Mouse (Mus musculus): ENCODE data around the gene Tbx19. TPM values are rescaled to one million over a fixed set of nuclear protein-coding genes. Genes with fewer than 3 reads are reported as not detected.

Gene Tbx19
- polyA plus RNA-seq, 1 experiment from 2014 or later = not detected

GRCm38 (mm10) chr1:165104707-165105259, 55.8 kb downstream of the Tbx19 start:
- Histone ChIP-seq H3K36me3 (ENCODE audit: control insufficient read depth, insufficient read depth) (no peaks in the 10 kb centered on the region), H3K27ac (ENCODE audit: low read depth, low read length) (no peak overlapping the region), H3K27me3 (replicated peaks; ENCODE audit: control insufficient read depth, insufficient read depth, low read length) (no peaks in the 10 kb centered on the region), H3K9ac (ENCODE audit: low read depth, low read length) (no peak overlapping the region), H3K4me1 (replicated peaks; ENCODE audit: control insufficient read depth, insufficient read depth, low read length) (no peaks in the 10 kb centered on the region), H3K4me3 (ENCODE audit: low read depth, low read length) (no peak overlapping the region), H3K9me3 (ENCODE audit: control insufficient read depth) (no peaks in the 10 kb centered on the region), H3K4me2 (replicated peaks; ENCODE audit: low read depth) (no peak overlapping the region)
- no peak for TF ChIP-seq CTCF (IDR thresholded peaks at IDR 0.05; ENCODE audit: low read depth)
- no peak for ATAC-seq
- 60% methylated on average over 7 of the region's 7 CpGs for WGBS

- no peaks in the 10 kb centered on the region for H3K4me1 ChIP-seq (replicated peaks; ENCODE audit: control insufficient read depth, insufficient read depth, low read length)
- H3K9me3 ChIP-seq (ENCODE audit: control insufficient read depth) = no peaks in the 10 kb centered on the region
- no peak overlapping the region for H3K27ac ChIP-seq (ENCODE audit: low read depth, low read length)
- H3K9ac ChIP-seq (ENCODE audit: low read depth, low read length) = no peak overlapping the region
- H3K4me2 ChIP-seq (replicated peaks; ENCODE audit: low read depth) = no peak overlapping the region
- no peak overlapping the region for H3K4me3 ChIP-seq (ENCODE audit: low read depth, low read length)
- H3K36me3 ChIP-seq (ENCODE audit: control insufficient read depth, insufficient read depth) = no peaks in the 10 kb centered on the region
- no peaks in the 10 kb centered on the region for H3K27me3 ChIP-seq (replicated peaks; ENCODE audit: control insufficient read depth, insufficient read depth, low read length)
- TF ChIP-seq CTCF (IDR thresholded peaks at IDR 0.05; ENCODE audit: low read depth) = no peak
- no peak for ATAC-seq
These were observed 61.0 kb downstream of the Tbx19 start for GRCm38 (mm10) chr1:165099569-165099968.

GRCm38 (mm10) chr1:165094871-165095270, 65.7 kb downstream of the Tbx19 start:
- ATAC-seq = no peak
- Histone ChIP-seq H3K4me2 (replicated peaks; ENCODE audit: low read depth) (no peak overlapping the region), H3K9ac (ENCODE audit: low read depth, low read length) (no peak overlapping the region), H3K4me3 (ENCODE audit: low read depth, low read length) (no peak overlapping the region), H3K27me3 (replicated peaks; ENCODE audit: control insufficient read depth, insufficient read depth, low read length) (no peaks in the 10 kb centered on the region), H3K9me3 (ENCODE audit: control insufficient read depth) (no peaks in the 10 kb centered on the region), H3K4me1 (replicated peaks; ENCODE audit: control insufficient read depth, insufficient read depth, low read length) (no peaks in the 10 kb centered on the region), H3K36me3 (ENCODE audit: control insufficient read depth, insufficient read depth) (no peaks in the 10 kb centered on the region), H3K27ac (ENCODE audit: low read depth, low read length) (no peak overlapping the region)
- no peak for TF ChIP-seq CTCF (IDR thresholded peaks at IDR 0.05; ENCODE audit: low read depth)
- WGBS = 31% methylated on average over 7 of the region's 7 CpGs

- H3K36me3 ChIP-seq (ENCODE audit: control insufficient read depth, insufficient read depth) = no peaks in the 10 kb centered on the region
- no peak overlapping the region for H3K9ac ChIP-seq (ENCODE audit: low read depth, low read length)
- no peak for TF ChIP-seq CTCF (IDR thresholded peaks at IDR 0.05; ENCODE audit: low read depth)
- no peaks in the 10 kb centered on the region for H3K9me3 ChIP-seq (ENCODE audit: control insufficient read depth)
- no peaks in the 10 kb centered on the region for H3K27me3 ChIP-seq (replicated peaks; ENCODE audit: control insufficient read depth, insufficient read depth, low read length)
- 8% methylated on average over 15 of the region's 15 CpGs for WGBS
- H3K4me1 ChIP-seq (replicated peaks; ENCODE audit: control insufficient read depth, insufficient read depth, low read length) = no peaks in the 10 kb centered on the region
- H3K27ac ChIP-seq (ENCODE audit: low read depth, low read length) = no peak overlapping the region
- ATAC-seq = no peak
- no peak overlapping the region for H3K4me3 ChIP-seq (ENCODE audit: low read depth, low read length)
- peak overlapping the region; percentile 57 for H3K4me2 ChIP-seq (replicated peaks; ENCODE audit: low read depth)
These were observed 68.9 kb downstream of the Tbx19 start for GRCm38 (mm10) chr1:165091721-165092120.

GRCm38 (mm10) chr1:165089556-165089955, 71.0 kb downstream of the Tbx19 start:
- Histone ChIP-seq H3K4me1 (replicated peaks; ENCODE audit: control insufficient read depth, insufficient read depth, low read length) (no peaks in the 10 kb centered on the region), H3K4me3 (ENCODE audit: low read depth, low read length) (no peak overlapping the region), H3K36me3 (ENCODE audit: control insufficient read depth, insufficient read depth) (no peaks in the 10 kb centered on the region), H3K9ac (ENCODE audit: low read depth, low read length) (no peak overlapping the region), H3K9me3 (ENCODE audit: control insufficient read depth) (no peaks in the 10 kb centered on the region), H3K27me3 (replicated peaks; ENCODE audit: control insufficient read depth, insufficient read depth, low read length) (no peaks in the 10 kb centered on the region), H3K4me2 (replicated peaks; ENCODE audit: low read depth) (no peak overlapping the region), H3K27ac (ENCODE audit: low read depth, low read length) (no peak overlapping the region)
- ATAC-seq = no peak
- WGBS = 72% methylated on average over 3 of the region's 3 CpGs
- TF ChIP-seq CTCF (IDR thresholded peaks at IDR 0.05; ENCODE audit: low read depth) = no peak

Other genes with a start within 250 kb of the Tbx19 start
- gene Xcl1, start 225.2 kb downstream of the Tbx19 start, polyA plus RNA-seq (2015; fragmentation: Nextera tagmentation; extraction: Ambion mirVana) = 0.31 TPM in 1 of 2 replicates, not detected in the other
- 24.3 and 26.1 TPM in 2 replicates for gene Sft2d2, start 33.7 kb upstream of the Tbx19 start, polyA plus RNA-seq (2015; fragmentation: Nextera tagmentation; extraction: Ambion mirVana)
- 59.7 and 61.9 TPM in 2 replicates for gene Tiprl, start 76.2 kb upstream of the Tbx19 start, polyA plus RNA-seq (2015; fragmentation: Nextera tagmentation; extraction: Ambion mirVana)
- 0.35 and 0.63 TPM in 2 replicates for gene Gpr161, start 135.0 kb upstream of the Tbx19 start, polyA plus RNA-seq (2015; fragmentation: Nextera tagmentation; extraction: Ambion mirVana)